Mouse (Mus musculus): ENCODE results near the gene Rnf212b. TPM values are rescaled to one million over a fixed set of nuclear protein-coding genes. Genes with fewer than 3 reads are reported as not detected.
"Not testable (repeated sequence)": the region's sequence is repeated elsewhere in the genome, so short reads cannot be mapped to it uniquely, and the experiment has no call there.

The Rnf212b gene
- polyA plus RNA-seq (2012; ENCODE audit: insufficient read depth, low replicate concordance): not detected in 2 replicates

DNA sequence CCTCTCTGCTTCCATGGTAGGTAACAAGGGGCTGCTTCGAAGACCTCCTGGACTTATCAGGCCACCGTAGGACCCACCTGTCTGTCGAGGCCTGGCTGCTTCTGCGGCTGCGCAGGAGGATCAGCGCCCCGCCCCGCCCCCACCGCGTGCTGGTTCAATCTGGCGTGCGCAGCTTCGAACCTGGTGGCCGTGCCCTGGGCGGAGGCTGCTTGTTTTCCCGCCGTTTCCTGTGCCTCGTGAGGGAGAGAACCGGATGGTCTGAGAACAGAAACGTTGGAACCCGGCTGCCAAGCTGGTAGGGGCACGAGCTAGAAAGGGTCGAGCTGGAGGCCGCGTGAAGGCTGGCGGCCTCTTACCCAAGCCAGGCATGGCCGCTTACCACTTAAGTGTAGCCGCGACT is at the start of gene Rnf212b:
TSS of gene Rnf212b (plus strand) at position 151 of the 400 bp plus-strand sequence.
- TF ChIP-seq FLI1 (IDR thresholded peaks at IDR 0.05; ENCODE audit: low read length) (no peak), GATA1 (IDR thresholded peaks at IDR 0.05; ENCODE audit: borderline replicate concordance, low read length) (no peak)
- H3K36me3 ChIP-seq (replicated peaks; ENCODE audit: low read length): no peaks in the 10 kb centered on the region

DNA sequence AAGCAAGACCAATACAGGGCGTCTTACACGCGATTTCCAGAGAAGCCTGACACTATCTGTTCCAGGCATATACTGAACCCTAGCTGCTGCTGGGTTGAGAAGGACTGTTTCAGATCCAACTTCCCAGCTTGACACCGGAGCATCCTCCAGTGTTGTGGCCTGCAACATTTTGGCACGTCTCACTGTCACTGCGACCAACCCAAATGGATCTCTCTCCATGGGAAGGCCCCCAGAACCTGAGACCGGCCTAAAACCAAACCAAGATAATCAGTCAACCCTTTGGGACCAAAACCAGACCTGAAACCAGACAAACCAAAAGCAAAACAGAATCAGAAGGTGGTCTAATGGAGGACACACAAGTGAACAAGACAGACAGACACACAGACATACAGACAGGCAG is 47.0 kb upstream of the Rnf212b start:
- not testable (repeated sequence) for H3K4me3 ChIP-seq (replicated peaks); H3K9me3 ChIP-seq; H3K27me3 ChIP-seq (replicated peaks); H3K36me3 ChIP-seq (replicated peaks; ENCODE audit: low read length)
- H3K4me1 ChIP-seq: peaks cover 23% of the 10 kb centered on the region

More for the DNA sequence above, at the start of gene Rnf212b:
- H3K27me3 ChIP-seq (replicated peaks): peaks cover 5% of the 10 kb centered on the region
- no peaks in the 10 kb centered on the region for H3K9me3 ChIP-seq
- no peak within 1 kb of the TSS for H3K4me3 ChIP-seq (replicated peaks)
- 0 out of 2 replicates have a peak, but pooled peaks cover 3% of the 10 kb centered on the region for H3K4me1 ChIP-seq

GRCm38 (mm10) chr14:54768314-54769067 is 45.5 kb upstream of the Rnf212b start:
- Histone ChIP-seq H3K27me3 (replicated peaks) (peaks cover 2% of the 10 kb centered on the region), H3K36me3 (replicated peaks; ENCODE audit: low read length) (no peaks in the 10 kb centered on the region), H3K4me1 (peaks cover 26% of the 10 kb centered on the region), H3K9me3 (no peaks in the 10 kb centered on the region), H3K4me3 (replicated peaks) (peak overlapping the region; percentile 55)
- no peak for TF ChIP-seq FLI1 (IDR thresholded peaks at IDR 0.05; ENCODE audit: low read length)
- TF ChIP-seq GATA1 (IDR thresholded peaks at IDR 0.05; ENCODE audit: borderline replicate concordance, low read length): no peak

DNA sequence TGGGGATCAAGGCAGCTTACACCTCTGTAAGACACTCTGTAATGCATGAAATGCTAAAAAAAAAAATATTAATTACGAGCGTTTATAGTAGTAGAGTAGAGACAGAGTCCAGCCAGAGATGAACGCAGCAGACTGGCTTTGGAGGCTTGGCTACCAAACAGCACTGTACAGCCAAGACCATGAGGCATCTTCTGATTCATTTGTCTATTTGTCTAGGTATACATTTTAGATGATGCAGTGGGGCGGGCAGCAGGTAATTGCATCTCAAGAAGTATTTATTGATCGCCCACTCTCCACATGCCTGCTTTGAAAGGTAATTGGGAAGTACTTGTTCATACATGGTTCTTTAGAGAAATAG is 44.9 kb upstream of the Rnf212b start:
- Histone ChIP-seq H3K36me3 (replicated peaks; ENCODE audit: low read length) (no peaks in the 10 kb centered on the region), H3K9me3 (no peaks in the 10 kb centered on the region), H3K4me3 (replicated peaks) (no peak overlapping the region), H3K4me1 (peaks cover 26% of the 10 kb centered on the region), H3K27me3 (replicated peaks) (peaks cover 2% of the 10 kb centered on the region)
- TF ChIP-seq GATA1 (IDR thresholded peaks at IDR 0.05; ENCODE audit: borderline replicate concordance, low read length) (no peak), FLI1 (IDR thresholded peaks at IDR 0.05; ENCODE audit: low read length) (no peak)

- no peaks in the 10 kb centered on the region for H3K36me3 ChIP-seq (replicated peaks; ENCODE audit: low read length)
- TF ChIP-seq FLI1 (IDR thresholded peaks at IDR 0.05; ENCODE audit: low read length) (no peak), GATA1 (IDR thresholded peaks at IDR 0.05; ENCODE audit: borderline replicate concordance, low read length) (no peak)
- peaks cover 24% of the 10 kb centered on the region for H3K4me1 ChIP-seq
- H3K27me3 ChIP-seq (replicated peaks): peaks cover 2% of the 10 kb centered on the region
- no peaks in the 10 kb centered on the region for H3K9me3 ChIP-seq
- H3K4me3 ChIP-seq (replicated peaks): no peak overlapping the region
These were observed 43.6 kb upstream of the Rnf212b start for GRCm38 (mm10) chr14:54770373-54770772.

DNA sequence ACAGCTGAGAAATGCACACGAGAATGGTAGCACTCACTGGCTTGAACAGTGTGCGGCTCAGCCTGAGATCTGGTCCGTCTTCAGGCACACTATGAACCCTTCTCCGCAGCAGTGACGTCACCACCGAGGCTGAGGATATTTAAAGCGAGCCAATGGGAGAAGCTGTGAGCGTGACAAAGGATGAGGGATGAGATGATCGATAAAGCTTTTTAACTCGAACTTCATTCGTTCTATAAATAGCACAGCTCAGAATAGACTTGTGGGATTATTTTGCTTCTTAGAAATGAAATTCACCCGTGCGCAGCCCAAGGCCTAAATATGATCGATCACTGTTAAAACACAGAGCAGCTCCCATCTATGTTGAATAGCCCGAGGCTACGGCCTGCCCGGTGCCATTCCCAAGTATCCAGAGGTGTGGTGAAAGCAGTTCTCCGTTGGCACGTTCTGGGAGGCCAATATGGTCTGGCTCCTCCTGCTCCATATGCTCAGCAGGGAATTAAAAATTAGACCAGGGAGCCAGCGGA is 41.5 kb upstream of the Rnf212b start:
- no peak for TF ChIP-seq FLI1 (IDR thresholded peaks at IDR 0.05; ENCODE audit: low read length)
- no peak for TF ChIP-seq GATA1 (IDR thresholded peaks at IDR 0.05; ENCODE audit: borderline replicate concordance, low read length)
- H3K9me3 ChIP-seq: no peaks in the 10 kb centered on the region
- peaks cover 4% of the 10 kb centered on the region for H3K27me3 ChIP-seq (replicated peaks)
- peaks cover 25% of the 10 kb centered on the region for H3K4me1 ChIP-seq
- H3K4me3 ChIP-seq (replicated peaks): no peak overlapping the region
- no peaks in the 10 kb centered on the region for H3K36me3 ChIP-seq (replicated peaks; ENCODE audit: low read length)

DNA sequence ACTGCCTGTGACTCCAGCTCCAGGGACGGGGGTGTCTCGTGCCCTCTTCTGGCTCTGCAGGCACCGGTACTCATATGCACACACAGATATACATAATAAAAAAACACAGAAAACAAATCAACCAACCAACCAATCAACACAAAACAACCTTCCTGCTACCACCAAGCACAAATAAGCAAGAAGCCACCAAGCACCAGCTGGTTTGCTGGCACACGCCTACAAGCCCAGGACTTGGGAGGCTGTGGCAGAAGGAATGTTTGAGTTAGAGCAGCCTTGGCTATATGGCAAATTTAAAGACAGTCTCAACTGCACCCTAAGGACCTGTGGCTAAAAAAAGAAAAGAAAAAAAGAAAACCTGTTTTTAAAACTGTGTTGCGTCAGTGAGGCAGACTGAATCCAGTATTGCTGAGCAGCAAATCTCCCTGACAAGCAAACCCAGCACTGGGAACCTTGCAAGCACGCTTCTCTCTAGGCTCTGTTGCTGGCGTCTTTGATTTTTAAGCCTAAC is 38.4 kb upstream of the Rnf212b start:
- Histone ChIP-seq H3K36me3 (replicated peaks; ENCODE audit: low read length) (no peaks in the 10 kb centered on the region), H3K9me3 (peaks cover 5% of the 10 kb centered on the region; the same call in 1 of the 2 replicates), H3K4me3 (replicated peaks) (no peak overlapping the region), H3K27me3 (replicated peaks) (peaks cover 15% of the 10 kb centered on the region), H3K4me1 (peaks cover 21% of the 10 kb centered on the region)
- TF ChIP-seq GATA1 (IDR thresholded peaks at IDR 0.05; ENCODE audit: borderline replicate concordance, low read length) (no peak), FLI1 (IDR thresholded peaks at IDR 0.05; ENCODE audit: low read length) (no peak)

- Histone ChIP-seq H3K36me3 (replicated peaks; ENCODE audit: low read length) (no peaks in the 10 kb centered on the region), H3K4me1 (peaks cover 26% of the 10 kb centered on the region), H3K9me3 (peaks cover 5% of the 10 kb centered on the region; the same call in 1 of the 2 replicates), H3K27me3 (replicated peaks) (peaks cover 24% of the 10 kb centered on the region), H3K4me3 (replicated peaks) (no peak overlapping the region)
- TF ChIP-seq FLI1 (IDR thresholded peaks at IDR 0.05; ENCODE audit: low read length) (no peak), GATA1 (IDR thresholded peaks at IDR 0.05; ENCODE audit: borderline replicate concordance, low read length) (no peak)
These were observed 37.2 kb upstream of the Rnf212b start for GRCm38 (mm10) chr14:54776768-54777167.

- peaks cover 29% of the 10 kb centered on the region for H3K27me3 ChIP-seq (replicated peaks)
- H3K4me3 ChIP-seq (replicated peaks): peak overlapping the region; percentile 42
- H3K4me1 ChIP-seq: peaks cover 26% of the 10 kb centered on the region
- TF ChIP-seq FLI1 (IDR thresholded peaks at IDR 0.05; ENCODE audit: low read length): no peak
- no peak; the same call in 2 of the 3 replicates for TF ChIP-seq GATA1 (IDR thresholded peaks at IDR 0.05; ENCODE audit: borderline replicate concordance, low read length)
- no peaks in the 10 kb centered on the region for H3K36me3 ChIP-seq (replicated peaks; ENCODE audit: low read length)
- H3K9me3 ChIP-seq: peaks cover 5% of the 10 kb centered on the region; the same call in 1 of the 2 replicates
These were observed 36.0 kb upstream of the Rnf212b start for GRCm38 (mm10) chr14:54777893-54778292.

GRCm38 (mm10) chr14:54780084-54780483 is 33.9 kb upstream of the Rnf212b start:
- no peak overlapping the region for H3K4me3 ChIP-seq (replicated peaks)
- TF ChIP-seq GATA1 (IDR thresholded peaks at IDR 0.05; ENCODE audit: borderline replicate concordance, low read length): no peak
- TF ChIP-seq FLI1 (IDR thresholded peaks at IDR 0.05; ENCODE audit: low read length): no peak
- no peaks in the 10 kb centered on the region for H3K36me3 ChIP-seq (replicated peaks; ENCODE audit: low read length)
- peaks cover 26% of the 10 kb centered on the region for H3K4me1 ChIP-seq
- peaks cover 5% of the 10 kb centered on the region; the same call in 1 of the 2 replicates for H3K9me3 ChIP-seq
- peaks cover 37% of the 10 kb centered on the region for H3K27me3 ChIP-seq (replicated peaks)
